Mouse (Mus musculus): ENCODE measurements around the gene Hpn. TPM values are rescaled to one million over a fixed set of nuclear protein-coding genes. Genes with fewer than 3 reads are reported as not detected.

The Hpn gene
- 1 to 10 TPM; 3.8 to 8.1 TPM for polyA plus RNA-seq (2017; shearing (Covaris generic))

GRCm38 (mm10) chr7:31115182-31115581 lies at the start of gene Hpn:
Gene Hpn, minus strand, starts transcription at chr7:31115290.

GRCm38 (mm10) chr7:31155296-31156033 lies 40.4 kb upstream of the Hpn start, which contains the start of gene Gramd1a:
Gene Gramd1a, minus strand, starts transcription at chr7:31155896.

GRCm38 (mm10) chr7:31126851-31127724 lies 12.0 kb upstream of the Hpn start, which contains the start of gene Scn1b:
Gene Scn1b, minus strand, starts transcription at chr7:31127003.

DNA sequence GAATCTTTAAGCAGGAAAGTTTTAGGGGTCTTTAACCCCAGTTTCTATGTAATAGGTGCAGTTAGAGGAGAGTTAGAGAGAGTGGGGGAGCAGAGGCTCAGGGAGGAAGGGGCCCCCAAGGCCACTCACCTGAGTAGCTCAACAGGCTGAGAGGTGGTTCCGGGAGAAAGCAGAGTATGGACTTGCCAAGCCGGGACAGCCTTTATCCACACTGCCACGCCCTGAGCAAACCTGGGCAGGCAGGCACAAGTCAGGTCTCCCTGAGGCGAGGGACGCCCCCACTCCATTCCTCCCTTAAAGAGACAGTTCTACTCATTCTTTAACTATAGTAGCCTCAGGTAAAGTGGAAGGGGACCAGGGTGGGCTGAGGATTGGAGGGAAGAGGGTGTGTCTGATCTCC lies 38.6 kb downstream of the Hpn start, which contains the start of gene Fxyd3:
Fxyd3 (minus strand) TSS at position 213 of the 400 bp plus-strand sequence.

DNA sequence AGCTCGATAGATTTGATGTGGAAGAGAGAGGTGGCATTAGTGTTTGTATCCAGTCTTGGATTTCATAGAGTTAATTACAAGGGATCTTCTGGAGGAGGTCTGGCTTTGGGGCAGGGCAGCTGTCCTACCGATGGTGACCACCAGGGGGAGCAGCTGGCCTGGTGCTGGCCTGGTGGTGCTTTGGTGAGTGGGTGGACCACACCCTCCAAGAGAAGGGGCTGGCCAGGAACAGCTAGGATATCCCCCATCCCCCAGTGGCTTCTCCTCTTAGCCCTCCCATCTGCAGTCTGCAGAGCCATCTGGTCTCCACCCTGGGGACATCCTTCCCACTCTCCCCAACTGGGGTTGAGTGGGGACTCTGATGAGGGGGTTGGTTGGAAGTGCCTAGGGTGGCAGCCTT lies 56.0 kb downstream of the Hpn start, which contains the start of gene Lgi4:
Lgi4 (plus strand) TSS at position 235 of the 400 bp plus-strand sequence.

DNA sequence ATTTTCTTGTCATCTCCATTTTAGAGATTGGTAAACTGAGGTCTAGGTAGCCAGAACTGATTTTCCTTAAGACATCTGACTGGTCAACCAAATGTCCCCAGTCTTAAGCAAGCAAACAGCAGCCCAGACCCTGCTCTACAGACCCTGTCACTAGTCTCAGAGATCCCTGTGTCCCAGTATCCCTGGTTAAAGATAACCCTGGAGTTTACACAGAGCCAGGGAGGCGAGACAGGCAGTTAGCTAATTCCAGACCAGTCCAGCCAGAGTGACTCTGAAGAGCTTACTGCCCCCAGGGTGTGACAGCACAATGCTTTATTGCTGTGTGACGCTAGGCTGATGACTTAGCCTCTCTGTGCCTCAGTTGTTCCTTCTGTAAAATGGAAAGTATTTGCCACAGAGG lies 58.0 kb downstream of the Hpn start, which contains the start of gene Fxyd1:
Fxyd1 (minus strand) TSS at position 129 of the 400 bp plus-strand sequence.

DNA sequence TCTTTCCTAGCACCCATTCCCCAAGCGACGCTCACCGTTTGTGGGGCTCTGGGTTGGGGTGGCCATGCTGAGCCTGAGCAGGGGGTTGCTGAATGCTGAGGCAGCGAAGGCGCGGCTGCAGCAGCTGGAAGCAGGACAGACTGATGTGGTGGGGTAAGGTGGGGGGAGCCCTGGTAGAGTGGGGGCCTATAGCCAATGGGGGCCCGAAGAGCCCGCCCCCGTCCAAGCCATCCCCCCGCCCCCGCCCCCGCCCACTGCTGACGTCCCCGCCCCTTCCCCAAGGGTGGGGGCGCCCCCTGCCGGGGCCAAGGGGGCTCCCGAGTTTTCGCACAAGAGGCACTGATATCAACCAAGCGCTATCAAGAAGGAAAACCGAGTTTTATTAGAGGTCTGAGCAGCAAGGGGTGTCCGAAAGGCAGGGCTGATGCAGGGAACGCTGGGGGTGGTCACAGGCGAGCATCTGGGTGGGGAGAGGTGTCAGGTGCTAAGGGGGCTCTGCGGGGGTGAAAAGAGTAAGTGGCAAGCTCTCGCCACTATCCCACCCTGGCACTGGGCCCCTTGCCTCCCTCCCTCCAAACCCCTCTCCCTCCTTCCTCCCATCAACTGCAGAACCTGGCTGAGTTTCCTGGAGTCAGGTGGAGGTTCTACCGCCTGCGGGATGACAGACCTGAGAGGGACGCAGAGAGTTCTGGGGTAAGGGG lies 63.6 kb downstream of the Hpn start, which contains the start of gene Fxyd7:
Fxyd7 (minus strand) TSS at position 147 of the 701 bp plus-strand sequence.

Other genes with a start within 250 kb of the Hpn start
- gene Cd22, start 234.9 kb downstream of the Hpn start, polyA plus RNA-seq (2017; shearing (Covaris generic)), result 10 to 100 TPM; 16.6 to 28.0 TPM
- under 1 TPM; 0.17 to 0.66 TPM for gene Mag, start 200.4 kb downstream of the Hpn start, polyA plus RNA-seq (2017; shearing (Covaris generic))
- under 1 TPM in 1 of 2 experiments, not detected in 1; 0.40 TPM for gene Hamp2, start 190.6 kb downstream of the Hpn start, polyA plus RNA-seq (2017; shearing (Covaris generic))
- gene Hamp, start 171.3 kb downstream of the Hpn start, polyA plus RNA-seq (2017; shearing (Covaris generic)), result under 1 TPM in 1 of 2 experiments, not detected in 1; 0.75 TPM
- 10 to 100 TPM in 1 of 2 experiments, 1 to 10 TPM in 1; 9.6 to 19.0 TPM for gene Usf2, start 158.5 kb downstream of the Hpn start, polyA plus RNA-seq (2017; shearing (Covaris generic))
- 10 to 100 TPM in 1 of 2 experiments, 1 to 10 TPM in 1; 8.3 to 15.2 TPM for gene Lsr, start 141.8 kb downstream of the Hpn start, polyA plus RNA-seq (2017; shearing (Covaris generic))
- gene Fam187b, start 141.5 kb downstream of the Hpn start, polyA plus RNA-seq (2017; shearing (Covaris generic)), result under 1 TPM; 0.58 to 0.88 TPM
- 1,000 to 10,000 TPM; 1,742 to 2,151 TPM for gene Fxyd5, start 72.8 kb downstream of the Hpn start, polyA plus RNA-seq (2017; shearing (Covaris generic))
- under 1 TPM in 1 of 2 experiments, not detected in 1; 0.48 TPM for gene Fxyd7, start 63.8 kb downstream of the Hpn start, polyA plus RNA-seq (2017; shearing (Covaris generic))
- 1 to 10 TPM in 1 of 2 experiments, under 1 TPM in 1; 0.64 to 1.1 TPM for gene Fxyd1, start 58.1 kb downstream of the Hpn start, polyA plus RNA-seq (2017; shearing (Covaris generic))
- gene Lgi4, start 55.9 kb downstream of the Hpn start, polyA plus RNA-seq (2017; shearing (Covaris generic)), result under 1 TPM; 0.27 to 0.71 TPM
- gene Fxyd3, start 38.6 kb downstream of the Hpn start, polyA plus RNA-seq (2017; shearing (Covaris generic)), result 10 to 100 TPM in 1 of 2 experiments, under 1 TPM in 1; 0.91 to 12.9 TPM
- gene Scn1b, start 11.7 kb upstream of the Hpn start, polyA plus RNA-seq (2017; shearing (Covaris generic)), result 1 to 10 TPM in 1 of 2 experiments, under 1 TPM in 1; 0.55 to 2.5 TPM
- 100 to 1,000 TPM; 303 to 707 TPM for gene Gramd1a, start 40.6 kb upstream of the Hpn start, polyA plus RNA-seq (2017; shearing (Covaris generic))
- not detected for gene Scgb2b2, start 175.2 kb upstream of the Hpn start, polyA plus RNA-seq (2017; shearing (Covaris generic))
- not detected for gene Scgb1b2, start 176.5 kb upstream of the Hpn start, polyA plus RNA-seq (2017; shearing (Covaris generic))
- gene Scgb2b3, start 246.8 kb upstream of the Hpn start, polyA plus RNA-seq (2017; shearing (Covaris generic)), result not detected

Data from inflammation-experienced regulatory T-cells (primary cell).